Mouse (Mus musculus): ENCODE results near the gene Hmgcs2.

DNA sequence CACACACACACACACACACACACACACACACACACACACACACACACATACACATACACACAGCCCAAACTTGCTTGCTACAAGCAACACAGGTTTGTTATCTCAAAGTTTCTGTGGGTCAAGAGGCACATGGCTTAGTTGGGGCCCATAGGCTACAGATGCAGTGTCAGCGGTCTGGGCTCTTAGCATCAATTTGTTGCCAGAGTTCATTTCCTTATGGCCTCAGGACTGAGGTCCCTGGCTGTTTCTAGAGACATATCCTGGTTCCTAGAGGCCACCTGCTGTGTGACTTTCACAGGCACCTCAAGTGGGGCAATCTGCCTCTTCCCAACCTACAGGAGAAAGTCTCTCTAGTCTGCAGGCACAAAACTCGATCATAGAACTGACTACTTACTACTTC lies 30.9 kb upstream of the Hmgcs2 start:
- TF ChIP-seq CHD2 (IDR thresholded peaks at IDR 0.05; ENCODE audit: low read length) = no peak
- no peak for TF ChIP-seq E2F4 (IDR thresholded peaks at IDR 0.05; ENCODE audit: insufficient replicate concordance, low read depth, low read length)
- TF ChIP-seq ZNF384 (IDR thresholded peaks at IDR 0.05; ENCODE audit: low read depth, low read length) = no peak
- no peak for TF ChIP-seq CTCF (conservative IDR thresholded peaks at IDR 0.05 in 1 of 2, IDR thresholded peaks at IDR 0.05 in 1 of 2; ENCODE audit: low read depth in 2 of 2, low read length in 2 of 2)
- TF ChIP-seq RCOR1 (conservative IDR thresholded peaks at IDR 0.05; ENCODE audit: low read depth, low read length) = no peak
- no peak for TF ChIP-seq USF1 (IDR thresholded peaks at IDR 0.05; ENCODE audit: low read depth, low read length)
- no peak for TF ChIP-seq EP300 (IDR thresholded peaks at IDR 0.05; ENCODE audit: low read length)

Data from CH12.LX (cell line).